Mouse (Mus musculus): ENCODE data around the gene Shkbp1.

- no peak for TF ChIP-seq CTCF (IDR thresholded peaks at IDR 0.05; ENCODE audit: low read depth)
- no peak for TF ChIP-seq EP300 (IDR thresholded peaks at IDR 0.05; ENCODE audit: low read depth)
Observed at GRCm38 (mm10) chr7:27324928-27325327, 30.9 kb downstream of the Shkbp1 start.
